Mouse (Mus musculus) myocyte (in vitro differentiated cells): ENCODE measurements around the gene Rnf19b. TPM values are rescaled to one million over a fixed set of nuclear protein-coding genes. Genes with fewer than 3 reads are reported as not detected.

ENCODE experiments used
- H3K27me3 ChIP-seq: one replicate; pipeline ENCODE4 v1.6.1; 2011; ENCODE audit not compliant: control insufficient read depth, insufficient read depth, insufficient read length
- H3K36me3 ChIP-seq: one replicate; pipeline ENCODE4 v1.6.1; 2011; ENCODE audit not compliant: control insufficient read depth, insufficient read depth
- H3K4me2 ChIP-seq: one replicate; pipeline ENCODE4 v1.6.1; 2011; ENCODE audit warnings: low read depth, control low read depth
- H3K4me3 ChIP-seq: one replicate; pipeline ENCODE4 v1.5.1; 2011; ENCODE audit warnings: mild to moderate bottlenecking, control low read depth, moderate library complexity
- H3K79me2 ChIP-seq: one replicate; pipeline ENCODE4 v1.6.1; 2011; ENCODE audit not compliant: control insufficient read depth, insufficient read depth
- H3ac ChIP-seq: one replicate; pipeline ENCODE4 v1.6.1; 2011; ENCODE audit not compliant: control insufficient read depth, insufficient read length
- CEBPB ChIP-seq: IDR thresholded peaks from 2 replicates; pipeline ENCODE4 v1.6.1; 2011; ENCODE audit warnings: mild to moderate bottlenecking, moderate library complexity; ENCODE audit not compliant: poor library complexity, insufficient read depth, severe bottlenecking
- E2F4 ChIP-seq: IDR thresholded peaks from one replicate; pipeline ENCODE4 v1.6.1; 2011; ENCODE audit warnings: mild to moderate bottlenecking, control low read depth, moderate library complexity; ENCODE audit not compliant: insufficient read depth
- MAX ChIP-seq: IDR thresholded peaks from one replicate; pipeline ENCODE4 v1.6.1; 2011; ENCODE audit warnings: low read depth, mild to moderate bottlenecking, control low read depth
- MYOD1 ChIP-seq, 3 experiments: IDR thresholded peaks; one replicate each; pipeline ENCODE4 v1.6.1; 2011; ENCODE audit warnings: control low read depth in 2 of 3, low read depth in 2 of 3, mild to moderate bottlenecking in 2 of 3, moderate library complexity in 1 of 3; ENCODE audit not compliant: insufficient read length in 2 of 3, control insufficient read depth in 1 of 3
- MYOG ChIP-seq, 3 experiments: IDR thresholded peaks; one replicate each; pipeline ENCODE4 v1.6.1; 2011; ENCODE audit warnings: control low read depth in 2 of 3, low read depth in 2 of 3, mild to moderate bottlenecking in 2 of 3; ENCODE audit not compliant: insufficient read length in 2 of 3, control insufficient read depth in 1 of 3, insufficient read depth in 1 of 3
- POLR2A ChIP-seq: IDR thresholded peaks from one replicate; pipeline ENCODE4 v1.6.1; 2011; ENCODE audit warnings: low read depth, mild to moderate bottlenecking, control low read depth, moderate library complexity; ENCODE audit not compliant: insufficient read length
- POLR2AphosphoS2 ChIP-seq: IDR thresholded peaks from one replicate; pipeline ENCODE4 v1.6.1; 2011; ENCODE audit warnings: low read depth, control low read depth; ENCODE audit not compliant: insufficient read length
- REST ChIP-seq: IDR thresholded peaks from one replicate; pipeline ENCODE4 v1.6.1; 2011; ENCODE audit warnings: mild to moderate bottlenecking, control low read depth, moderate library complexity; ENCODE audit not compliant: insufficient read depth, insufficient read length
- SRF ChIP-seq: IDR thresholded peaks from one replicate; pipeline ENCODE4 v1.6.1; 2011; ENCODE audit warnings: low read depth; ENCODE audit not compliant: control insufficient read depth, insufficient read length
- TCF12 ChIP-seq: IDR thresholded peaks from one replicate; pipeline ENCODE4 v1.6.1; 2011; ENCODE audit warnings: mild to moderate bottlenecking, control low read depth; ENCODE audit not compliant: poor library complexity, insufficient read depth, severe bottlenecking
- TCF3 ChIP-seq: IDR thresholded peaks from one replicate; pipeline ENCODE4 v1.6.1; 2011; ENCODE audit warnings: low read depth, control low read depth; ENCODE audit not compliant: insufficient read length
- USF1 ChIP-seq: IDR thresholded peaks from one replicate; pipeline ENCODE4 v1.6.1; 2011; ENCODE audit warnings: low read depth, mild to moderate bottlenecking, control low read depth, moderate library complexity
- polyA plus RNA-seq: library from polyadenylated mRNA; unstranded; fragments of >200 nt; fragmentation: generic; extraction: Trizol; gene quantifications from one replicate; pipeline ENCODE4 v1.2.1, GENCODE M21; 2012; ENCODE audit warnings: missing spikeins

Rnf19b gene
- polyA plus RNA-seq, 1 experiment, result 49.3 TPM

DNA sequence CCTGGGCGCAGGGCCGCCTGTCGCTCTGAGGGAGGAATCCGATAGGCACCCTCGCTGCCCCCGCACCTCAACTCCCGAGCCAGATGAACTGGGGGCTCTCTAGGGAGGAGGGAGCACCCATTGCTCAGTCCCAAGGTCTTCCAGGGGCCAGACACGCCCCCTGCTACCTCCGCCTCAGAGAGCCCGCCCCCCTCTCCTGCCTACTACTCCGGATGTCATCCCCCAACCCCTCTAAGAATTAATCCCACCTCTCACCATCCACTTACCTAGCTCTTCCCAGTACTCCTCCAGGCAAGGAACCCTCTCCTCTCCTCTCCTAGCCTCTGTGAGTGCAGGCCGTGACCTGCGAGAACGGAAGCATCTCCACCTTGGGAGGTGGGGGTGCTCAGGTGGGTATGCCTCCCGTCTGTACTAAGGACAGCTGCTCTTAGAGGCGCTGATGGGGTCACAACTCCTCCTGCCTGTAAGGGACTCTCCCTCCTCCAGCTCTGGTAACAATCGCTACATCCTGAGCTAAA is 63.6 kb downstream of the Rnf19b start, which contains the start of gene Hpca:
Gene Hpca, minus strand, starts transcription at position 468 of the 518 bp plus-strand sequence.
- H3K36me3 ChIP-seq, result no peaks in the 10 kb centered on the region
- H3K79me2 ChIP-seq, result no peaks in the 10 kb centered on the region
- no peak within 1 kb of the TSS for H3K4me3 ChIP-seq
- no peak within 1 kb of the TSS for H3K4me2 ChIP-seq
- no peak for TF ChIP-seq MYOG (IDR thresholded peaks at IDR 0.05; ENCODE audit: control insufficient read depth in 1 of 3, insufficient read depth in 1 of 3, insufficient read length in 2 of 3, low read depth in 2 of 3)
- TF ChIP-seq TCF12, result no peak
- TF ChIP-seq POLR2AphosphoS2, result no peak
- TF ChIP-seq MAX, result no peak
- TF ChIP-seq MYOD1 (IDR thresholded peaks at IDR 0.05; ENCODE audit: control insufficient read depth in 1 of 3, insufficient read length in 2 of 3, low read depth in 2 of 3), result no peak
- TF ChIP-seq REST, result no peak
- TF ChIP-seq TCF3, result no peak
- no peak within 1 kb of the TSS for H3ac ChIP-seq
- H3K27me3 ChIP-seq, result peaks cover 59% of the 10 kb centered on the region

DNA sequence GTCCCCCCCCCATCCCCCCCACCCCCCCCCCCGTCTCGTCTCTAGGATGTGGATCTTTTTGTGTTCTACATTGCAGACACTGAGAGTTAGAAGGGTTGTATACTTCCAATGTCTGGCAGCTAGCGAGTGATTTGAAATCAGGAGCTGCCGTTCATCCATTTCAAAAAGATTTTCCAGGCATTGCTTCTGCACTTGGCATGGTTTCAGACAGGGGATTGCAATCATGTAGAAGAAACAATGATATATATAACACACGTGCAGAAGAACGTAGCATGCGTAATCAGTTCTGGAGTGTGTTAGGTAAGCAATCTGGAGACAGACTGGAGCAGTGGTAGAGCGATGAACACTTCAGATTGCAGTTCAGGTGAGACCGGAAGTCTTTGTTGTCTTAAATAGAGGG is 64.0 kb downstream of the Rnf19b start:
- no peak overlapping the region for H3K4me3 ChIP-seq
- peaks cover 55% of the 10 kb centered on the region for H3K27me3 ChIP-seq
- H3ac ChIP-seq, result no peak overlapping the region
- H3K4me2 ChIP-seq, result no peak overlapping the region
- no peaks in the 10 kb centered on the region for H3K36me3 ChIP-seq
- no peaks in the 10 kb centered on the region for H3K79me2 ChIP-seq
- TF ChIP-seq MYOG (IDR thresholded peaks at IDR 0.05; ENCODE audit: control insufficient read depth in 1 of 3, insufficient read depth in 1 of 3, insufficient read length in 2 of 3, low read depth in 2 of 3) (no peak), SRF (no peak), POLR2AphosphoS2 (no peak), POLR2A (no peak), TCF12 (no peak), CEBPB (no peak), REST (no peak), USF1 (no peak), MYOD1 (IDR thresholded peaks at IDR 0.05; ENCODE audit: control insufficient read depth in 1 of 3, insufficient read length in 2 of 3, low read depth in 2 of 3) (no peak), MAX (no peak), E2F4 (no peak), TCF3 (no peak)

DNA sequence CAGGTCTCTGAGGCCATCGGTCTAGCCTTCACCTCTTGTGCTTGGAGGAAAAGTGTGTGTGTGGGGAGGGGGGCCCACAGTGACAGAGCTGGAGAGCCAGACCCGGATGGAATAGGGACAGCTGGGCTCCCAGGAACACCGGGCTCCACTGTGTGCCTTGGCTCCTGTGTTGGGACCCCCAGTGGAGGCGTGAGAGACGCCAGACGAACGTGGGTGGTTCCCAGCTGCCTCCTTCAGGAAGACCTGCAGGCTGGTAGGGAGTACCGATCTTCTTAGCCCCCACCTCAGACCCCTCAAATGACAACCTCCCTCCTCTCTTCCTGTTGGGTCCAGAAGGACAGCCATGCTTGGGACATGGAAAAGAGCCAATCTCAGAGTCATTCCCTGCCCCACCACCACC is 64.6 kb downstream of the Rnf19b start:
- Histone ChIP-seq H3K4me3 (no peak overlapping the region), H3K36me3 (no peaks in the 10 kb centered on the region), H3ac (no peak overlapping the region), H3K4me2 (no peak overlapping the region), H3K79me2 (no peaks in the 10 kb centered on the region), H3K27me3 (peaks cover 52% of the 10 kb centered on the region)
- TF ChIP-seq POLR2AphosphoS2, result no peak
- TF ChIP-seq SRF, result no peak
- TF ChIP-seq POLR2A, result no peak
- no peak for TF ChIP-seq CEBPB
- TF ChIP-seq TCF12, result no peak
- no peak for TF ChIP-seq REST
- no peak for TF ChIP-seq MYOG (IDR thresholded peaks at IDR 0.05; ENCODE audit: control insufficient read depth in 1 of 3, insufficient read depth in 1 of 3, insufficient read length in 2 of 3, low read depth in 2 of 3)

DNA sequence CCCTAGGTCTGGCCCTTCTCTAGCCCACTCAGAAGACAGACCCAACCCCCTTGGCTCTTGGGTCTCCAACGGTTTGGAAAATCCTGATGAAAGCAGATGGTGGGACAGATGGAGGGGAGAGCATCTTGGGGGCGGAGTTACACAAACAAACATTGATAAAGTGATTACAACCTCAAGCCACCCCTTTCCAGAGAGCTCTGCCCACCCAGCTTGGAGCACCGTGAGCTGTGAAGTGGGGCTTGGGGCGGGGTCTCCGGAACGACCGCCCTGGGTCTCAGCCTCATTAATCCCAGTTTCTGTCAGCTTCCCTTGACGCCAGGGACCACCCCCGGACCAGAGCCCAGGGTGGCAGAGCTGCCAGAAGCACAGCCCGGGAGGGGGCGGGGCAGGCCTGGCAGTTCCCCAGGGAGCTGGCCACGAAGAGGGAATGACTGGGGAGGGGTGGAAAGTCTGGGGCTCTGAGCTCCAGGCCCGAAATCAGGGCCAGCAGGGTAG is 66.6 kb downstream of the Rnf19b start:
- no peak overlapping the region for H3K4me2 ChIP-seq
- TF ChIP-seq SRF (no peak), MYOD1 (IDR thresholded peaks at IDR 0.05; ENCODE audit: control insufficient read depth in 1 of 3, insufficient read length in 2 of 3, low read depth in 2 of 3) (no peak), POLR2A (no peak)
- no peak overlapping the region for H3K4me3 ChIP-seq
- H3ac ChIP-seq, result no peak overlapping the region
- H3K79me2 ChIP-seq, result no peaks in the 10 kb centered on the region
- no peaks in the 10 kb centered on the region for H3K36me3 ChIP-seq
- H3K27me3 ChIP-seq, result peaks cover 39% of the 10 kb centered on the region

DNA sequence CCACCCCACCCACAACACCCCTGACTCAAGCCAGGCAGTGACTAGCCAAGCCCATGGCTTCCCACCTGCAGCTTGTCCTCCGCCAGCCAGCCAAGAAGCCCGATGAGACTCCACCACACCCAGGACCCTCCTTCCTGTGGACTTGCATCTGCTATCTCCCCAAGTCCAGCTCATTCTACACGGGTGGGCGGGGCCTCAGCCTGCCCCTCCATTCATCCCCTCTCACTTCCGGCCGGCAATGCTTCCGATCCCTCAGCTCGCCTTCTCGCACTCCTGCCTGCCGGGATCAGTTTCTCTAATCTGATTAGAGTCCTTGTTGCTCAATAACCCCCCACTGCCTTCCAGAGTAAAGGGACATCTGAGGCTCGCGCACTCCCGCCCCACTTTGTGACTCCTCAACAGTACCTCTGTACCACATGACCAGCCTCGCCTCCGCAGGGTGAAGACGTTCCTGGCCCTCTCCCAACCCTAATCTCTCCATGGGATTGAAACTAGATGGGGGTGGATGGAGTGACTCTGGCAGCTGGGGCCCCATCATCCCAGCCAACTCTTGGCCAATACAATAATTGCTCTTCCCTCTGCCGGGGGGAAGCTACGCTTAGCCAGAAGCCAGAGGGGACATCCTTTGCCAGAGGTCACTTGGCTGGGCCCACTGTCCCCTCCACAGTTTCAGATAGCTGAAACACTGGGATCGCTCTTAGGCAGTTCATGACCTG is 67.8 kb downstream of the Rnf19b start:
- Histone ChIP-seq H3K4me2 (peak overlapping the region; percentile 50), H3ac (no peak overlapping the region), H3K79me2 (no peaks in the 10 kb centered on the region), H3K27me3 (peaks cover 27% of the 10 kb centered on the region), H3K36me3 (no peaks in the 10 kb centered on the region), H3K4me3 (no peak overlapping the region)
- TF ChIP-seq MYOG (IDR thresholded peaks at IDR 0.05; ENCODE audit: control insufficient read depth in 1 of 3, insufficient read depth in 1 of 3, insufficient read length in 2 of 3, low read depth in 2 of 3) (no peak), MYOD1 (IDR thresholded peaks at IDR 0.05; ENCODE audit: control insufficient read depth in 1 of 3, insufficient read length in 2 of 3, low read depth in 2 of 3) (peak in 2 of 3 experiments; percentile 37 to 47), SRF (no peak)
